Mouse (Mus musculus) CH12.LX (cell line): ENCODE data around the gene Rapgef4. TPM values are rescaled to one million over a fixed set of nuclear protein-coding genes. Genes with fewer than 3 reads are reported as not detected.
A peak's percentile ranks its signal among the peaks of the same experiment; 100 is the strongest.

Source experiments
- DNase-seq: peaks from one replicate; pipeline ENCODE4 v3.0.0-alpha.2; 2013; ENCODE audit errors: extremely low read depth
- H3K27ac ChIP-seq: 2 replicates; pipeline ENCODE4 v1.5.1; 2012; ENCODE audit warnings: low read depth, mild to moderate bottlenecking, control low read depth, moderate library complexity; ENCODE audit not compliant: insufficient read depth
- H3K27me3 ChIP-seq: replicated peaks from 2 replicates; pipeline ENCODE3; 2012; ENCODE audit warnings: inconsistent platforms
- H3K36me3 ChIP-seq, 2 experiments: replicated peaks in 1 of 2; 2 replicates each; pipeline versions ENCODE3 to v1.6.1; 2012; ENCODE audit warnings: inconsistent platforms in 1 of 2, low read length in 1 of 2, mild to moderate bottlenecking in 1 of 2, mixed read lengths in 1 of 2, moderate library complexity in 1 of 2; ENCODE audit not compliant: control insufficient read depth in 1 of 2, insufficient read depth in 1 of 2
- H3K4me1 ChIP-seq, 2 experiments: 2 replicates each; pipeline ENCODE4 v1.6.1; 2012; ENCODE audit warnings: inconsistent platforms in 1 of 2, moderate library complexity in 1 of 2; ENCODE audit not compliant: insufficient read depth in 2 of 2, control insufficient read depth in 1 of 2
- H3K4me2 ChIP-seq: 2 replicates; pipeline ENCODE4 v1.6.1; 2012; ENCODE audit warnings: low read depth, mild to moderate bottlenecking, control low read depth; ENCODE audit not compliant: poor library complexity, insufficient read depth, severe bottlenecking
- H3K4me3 ChIP-seq, 3 experiments: fragments of 150-350 bp in 1 of 3; sonication (generic) in 1 of 3; replicated peaks in 1 of 3; 2 replicates each; pipeline versions ENCODE3 to v1.5.1; 2011 to 2012; ENCODE audit warnings: low read depth in 2 of 3, low read length in 2 of 3, mild to moderate bottlenecking in 2 of 3, moderate library complexity in 2 of 3, control low read depth in 1 of 3, improper control_type of control experiment in 1 of 3, inconsistent platforms in 1 of 3, mixed read lengths in 1 of 3; ENCODE audit not compliant: poor library complexity in 1 of 3
- H3K79me2 ChIP-seq: replicated peaks from 2 replicates; pipeline ENCODE4 v1.6.1; 2012; ENCODE audit warnings: mild to moderate bottlenecking, moderate library complexity; ENCODE audit not compliant: control insufficient read depth, poor library complexity, insufficient read depth, severe bottlenecking; ENCODE audit errors: extremely low read depth
- H3K9ac ChIP-seq: 2 replicates; pipeline ENCODE4 v1.6.1; 2012; ENCODE audit warnings: low read depth, mild to moderate bottlenecking, control low read depth, moderate library complexity; ENCODE audit not compliant: insufficient read depth
- H3K9me3 ChIP-seq: replicated peaks from 2 replicates; pipeline ENCODE3; 2012; ENCODE audit warnings: low read length, inconsistent platforms, mixed read lengths
- CHD2 ChIP-seq: IDR thresholded peaks from 2 replicates; pipeline ENCODE4 v1.6.1; 2011; ENCODE audit warnings: low read length, improper control_type of control experiment
- CTCF ChIP-seq, 2 experiments: IDR thresholded peaks in 1 of 2; conservative IDR thresholded peaks in 1 of 2; 2 replicates each; pipeline ENCODE4 v1.5.1; 2011 to 2012; ENCODE audit warnings: low read depth in 2 of 2, low read length in 2 of 2, improper control_type of control experiment in 1 of 2, inconsistent platforms in 1 of 2, mild to moderate bottlenecking in 1 of 2, moderate library complexity in 1 of 2
- E2F4 ChIP-seq: IDR thresholded peaks from 2 replicates; pipeline ENCODE4 v1.6.1; 2011; ENCODE audit warnings: low read depth, low read length, improper control_type of control experiment; ENCODE audit not compliant: insufficient replicate concordance
- ELF1 ChIP-seq: IDR thresholded peaks from 2 replicates; pipeline ENCODE4 v1.6.1; 2014; ENCODE audit warnings: low read depth, mild to moderate bottlenecking, inconsistent platforms, low read length, improper control_type of control experiment
- HCFC1 ChIP-seq: IDR thresholded peaks from 2 replicates; pipeline ENCODE4 v1.6.1; 2012; ENCODE audit warnings: low read depth, mild to moderate bottlenecking, inconsistent platforms, low read length, improper control_type of control experiment
- IRF4 ChIP-seq: IDR thresholded peaks from 2 replicates; pipeline ENCODE4 v1.6.1; 2014; ENCODE audit warnings: low read depth, mild to moderate bottlenecking, inconsistent platforms, low read length, improper control_type of control experiment
- JUN ChIP-seq: IDR thresholded peaks from 2 replicates; pipeline ENCODE4 v1.6.1; 2011; ENCODE audit warnings: low read depth, mild to moderate bottlenecking, low read length, improper control_type of control experiment, moderate library complexity; ENCODE audit not compliant: insufficient read depth
- KAT2A ChIP-seq: IDR thresholded peaks from 2 replicates; pipeline ENCODE4 v1.6.1; 2012; ENCODE audit warnings: low read length, improper control_type of control experiment, inconsistent platforms; ENCODE audit not compliant: insufficient replicate concordance
- MAFK ChIP-seq: IDR thresholded peaks from 2 replicates; pipeline ENCODE4 v1.6.1; 2011; ENCODE audit warnings: low read length, improper control_type of control experiment; ENCODE audit not compliant: insufficient replicate concordance
- MAX ChIP-seq: IDR thresholded peaks from 2 replicates; pipeline ENCODE4 v1.6.1; 2011; ENCODE audit warnings: low read length, improper control_type of control experiment
- MEF2A ChIP-seq: IDR thresholded peaks from 2 replicates; pipeline ENCODE4 v1.6.1; 2014; ENCODE audit warnings: low read depth, mild to moderate bottlenecking, inconsistent platforms, low read length, improper control_type of control experiment, borderline replicate concordance
- MXI1 ChIP-seq: IDR thresholded peaks from 2 replicates; pipeline ENCODE4 v1.6.1; 2011; ENCODE audit warnings: mild to moderate bottlenecking, low read depth, low read length, improper control_type of control experiment
- MYC ChIP-seq: IDR thresholded peaks from 2 replicates; pipeline ENCODE4 v1.6.1; 2011; ENCODE audit warnings: low read depth, mild to moderate bottlenecking, improper control_type of control experiment, low read length
- NRF1 ChIP-seq: IDR thresholded peaks from 2 replicates; pipeline ENCODE4 v1.6.1; 2014; ENCODE audit warnings: low read depth, mild to moderate bottlenecking, inconsistent platforms, low read length, improper control_type of control experiment, moderate library complexity
- POLR2A ChIP-seq: IDR thresholded peaks from 2 replicates; pipeline ENCODE4 v1.6.1; 2011; ENCODE audit warnings: low read depth, mild to moderate bottlenecking, improper control_type of control experiment, low read length
- POLR2AphosphoS2 ChIP-seq: IDR thresholded peaks from 2 replicates; pipeline ENCODE4 v1.6.1; 2011; ENCODE audit warnings: low read depth, low read length, improper control_type of control experiment
- RAD21 ChIP-seq: IDR thresholded peaks from 2 replicates; pipeline ENCODE4 v1.6.1; 2011; ENCODE audit warnings: low read depth, mild to moderate bottlenecking, low read length, improper control_type of control experiment, moderate library complexity
- TBP ChIP-seq: conservative IDR thresholded peaks from 2 replicates; pipeline ENCODE4 v1.6.1; 2011; ENCODE audit warnings: low read depth, low read length, improper control_type of control experiment
- TCF12 ChIP-seq: IDR thresholded peaks from 2 replicates; pipeline ENCODE4 v1.6.1; 2014; ENCODE audit warnings: low read depth, mild to moderate bottlenecking, inconsistent platforms, low read length, improper control_type of control experiment
- UBTF ChIP-seq: IDR thresholded peaks from 2 replicates; pipeline ENCODE4 v1.6.1; 2012; ENCODE audit warnings: low read depth, mild to moderate bottlenecking, inconsistent platforms, low read length, improper control_type of control experiment, moderate library complexity
- ZKSCAN1 ChIP-seq: IDR thresholded peaks from 2 replicates; pipeline ENCODE4 v1.6.1; 2012; ENCODE audit warnings: low read depth, inconsistent platforms, low read length, improper control_type of control experiment, borderline replicate concordance
- ZNF384 ChIP-seq: IDR thresholded peaks from 2 replicates; pipeline ENCODE4 v1.6.1; 2012; ENCODE audit warnings: low read depth, low read length, improper control_type of control experiment, inconsistent platforms
- dilution Hi-C: fragments of 300-500 bp; cut with MboI; formaldehyde crosslinking; loops from 2 replicates; pipeline ENCODE4 v1.14.3; 2020; ENCODE audit warnings: low sequenced_read_pairs; ENCODE audit not compliant: extremely low pct_unique_long_range_greater_than_20kb, extremely low pct_ligation_motif_present
- in situ Hi-C: fragments of 300-500 bp; cut with MboI; formaldehyde crosslinking; loops from 3 replicates; pipeline ENCODE4 v1.14.3; 2019; ENCODE audit warnings: low sequenced_read_pairs, low pct_ligation_motif_present, low pct_unique_long_range_greater_than_20kb, mixed read lengths
- polyA plus RNA-seq: library from polyadenylated mRNA; unstranded; fragments of >175 nt; gene quantifications from 2 replicates; pipeline ENCODE4 v1.2.1, GENCODE M21; 2012; ENCODE audit warnings: low read depth; ENCODE audit not compliant: insufficient read length
- total RNA-seq, 2 experiments: library from RNA; depleted of rRNA; stranded (reverse); fragments of 300-350 nt in 1 of 2; fragments of >200 nt in 1 of 2; gene quantifications; 2 replicates each; pipeline ENCODE4 v1.2.3; 2012 to 2014

Gene Rapgef4
- total and polyA plus RNA-seq, 3 experiments = 0.12 to 0.13 TPM; not detected in 1

DNA sequence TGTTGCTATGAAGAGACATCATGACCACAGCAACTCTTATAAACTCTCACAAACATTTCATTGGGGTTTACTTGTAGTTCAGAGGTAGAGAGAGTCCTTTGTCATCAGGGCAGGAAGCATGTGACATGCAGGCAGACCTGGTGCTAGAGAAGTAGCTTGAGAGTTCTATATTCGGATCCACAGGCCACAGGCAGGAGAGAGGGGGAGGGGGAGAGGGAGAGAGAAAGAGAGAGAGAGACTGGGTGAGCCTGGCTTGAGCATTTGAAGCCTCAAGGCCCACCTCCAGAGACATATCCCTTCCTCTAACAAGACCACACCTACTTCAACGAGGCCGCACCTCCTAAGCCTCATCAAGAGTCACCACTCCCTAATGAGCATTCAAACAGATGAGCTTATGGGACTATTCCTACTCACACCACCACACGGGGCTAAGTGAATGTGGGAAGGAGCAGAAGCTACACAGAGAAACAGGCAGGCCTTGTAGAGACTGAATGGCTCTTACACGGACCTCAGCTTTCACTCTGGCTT lies 21.9 kb downstream of the Rapgef4 start:
- dilution Hi-C loops = no loop called here
- Histone ChIP-seq H3K36me3 (no peaks in the 10 kb centered on the region), H3K27me3 (no peaks in the 10 kb centered on the region), H3K4me1 (peaks cover 0 to 12% of the 10 kb centered on the region in 2 experiments; a peak in 2 of 4 replicates), H3K4me2 (no peak overlapping the region), H3K27ac (no peak overlapping the region), H3K79me2 (no peaks in the 10 kb centered on the region), H3K9me3 (peaks cover 4% of the 10 kb centered on the region), H3K9ac (no peak overlapping the region), H3K4me3 (no peak overlapping the region)
- in situ Hi-C loops = no loop called here
- no peak for TF ChIP-seq MEF2A
- no peak for TF ChIP-seq CHD2
- TF ChIP-seq MAX = no peak
- TF ChIP-seq IRF4 = no peak
- TF ChIP-seq CTCF (conservative IDR thresholded peaks at IDR 0.05 in 1 of 2, IDR thresholded peaks at IDR 0.05 in 1 of 2; ENCODE audit: low read depth in 2 of 2, low read length in 2 of 2) = no peak
- no peak for TF ChIP-seq MAFK
- no peak for TF ChIP-seq JUN
- no peak for TF ChIP-seq TBP
- TF ChIP-seq POLR2A = no peak
- TF ChIP-seq RAD21 = no peak
- no peak for TF ChIP-seq ZNF384
- no peak for TF ChIP-seq KAT2A
- peak; percentile 50 for DNase-seq

DNA sequence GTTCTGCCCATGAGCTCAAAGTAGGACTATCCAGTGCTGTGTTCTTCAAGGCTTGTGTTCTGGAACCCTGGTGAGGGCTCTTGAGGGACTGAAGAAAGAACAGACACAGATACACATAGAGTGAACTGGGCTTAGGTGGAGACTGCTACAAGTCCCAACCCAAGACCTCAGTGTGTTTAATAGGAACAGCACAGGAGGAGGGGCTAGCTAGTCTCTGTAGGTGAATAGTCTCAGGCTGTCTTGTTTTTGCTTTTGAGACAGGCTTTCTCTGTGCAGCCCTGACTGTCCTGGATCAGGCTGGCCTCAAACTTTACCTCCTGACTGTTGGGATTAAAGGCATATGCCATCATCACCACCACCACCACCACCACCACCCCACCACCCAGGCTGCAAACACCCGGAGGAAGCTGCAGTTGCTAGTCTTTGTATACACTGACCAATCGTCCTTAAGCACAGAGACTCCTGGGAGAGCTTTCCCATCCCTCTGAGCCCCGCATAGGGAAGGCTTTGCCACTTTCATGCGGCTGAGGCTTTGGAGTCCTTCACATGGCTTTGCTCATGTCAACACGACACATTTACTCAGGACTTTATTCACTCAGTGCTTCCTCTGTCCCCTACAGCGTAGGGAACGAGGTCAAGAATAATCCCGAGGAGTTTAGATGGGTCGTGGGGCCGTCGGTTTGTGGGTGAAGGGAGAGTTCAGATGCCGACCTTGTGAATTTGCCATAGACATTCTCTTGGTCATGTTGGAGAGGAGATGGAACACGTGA lies 22.9 kb downstream of the Rapgef4 start:
- no peak overlapping the region for H3K27ac ChIP-seq
- no peak overlapping the region for H3K4me2 ChIP-seq
- in situ Hi-C loops = no loop called here
- DNase-seq = no peak
- no peaks in the 10 kb centered on the region for H3K36me3 ChIP-seq
- TF ChIP-seq POLR2A = no peak
- no peak overlapping the region for H3K9ac ChIP-seq
- no peaks in the 10 kb centered on the region for H3K27me3 ChIP-seq
- H3K4me1 ChIP-seq = peaks cover 0 to 12% of the 10 kb centered on the region in 2 experiments; a peak in 2 of 4 replicates
- dilution Hi-C loops = no loop called here
- peaks cover 6% of the 10 kb centered on the region for H3K9me3 ChIP-seq
- no peak overlapping the region for H3K4me3 ChIP-seq
- no peaks in the 10 kb centered on the region for H3K79me2 ChIP-seq

DNA sequence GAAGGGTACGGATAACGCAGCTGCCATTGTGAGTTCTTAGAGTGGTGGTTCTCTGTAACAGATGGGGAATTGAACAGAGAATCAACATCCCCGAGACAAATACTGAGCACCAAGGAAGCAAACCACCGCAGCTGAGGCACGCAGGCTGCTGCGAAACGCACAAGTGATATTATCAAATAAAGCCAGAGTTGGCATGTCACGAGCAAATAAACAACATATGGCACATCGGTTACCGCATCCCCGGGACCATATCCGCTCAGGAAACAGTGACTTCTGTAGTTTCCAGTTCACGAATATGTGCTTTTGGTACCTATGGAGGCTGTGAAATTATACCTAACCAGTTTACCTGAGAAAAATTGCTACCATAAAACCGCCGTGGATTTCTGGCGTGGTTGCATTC lies 24.0 kb downstream of the Rapgef4 start:
- H3K27me3 ChIP-seq = no peaks in the 10 kb centered on the region
- H3K27ac ChIP-seq = no peak overlapping the region
- no peak overlapping the region; the same call in 1 of the 2 replicates for H3K4me2 ChIP-seq
- dilution Hi-C loops (no loop called here), in situ Hi-C loops (no loop called here)
- H3K4me3 ChIP-seq = no peak overlapping the region
- no peak for DNase-seq
- no peak overlapping the region for H3K9ac ChIP-seq
- H3K79me2 ChIP-seq = no peaks in the 10 kb centered on the region
- H3K4me1 ChIP-seq = peaks cover 0 to 12% of the 10 kb centered on the region in 2 experiments; a peak in 2 of 4 replicates
- no peaks in the 10 kb centered on the region for H3K36me3 ChIP-seq
- TF ChIP-seq ELF1 = no peak
- TF ChIP-seq TCF12 = no peak
- no peak for TF ChIP-seq MXI1
- no peak for TF ChIP-seq IRF4
- no peak for TF ChIP-seq POLR2AphosphoS2
- TF ChIP-seq CHD2 = no peak
- TF ChIP-seq E2F4 = no peak
- TF ChIP-seq ZKSCAN1 = no peak
- no peak for TF ChIP-seq UBTF
- no peak for TF ChIP-seq NRF1
- no peak for TF ChIP-seq MYC
- TF ChIP-seq HCFC1 = no peak
- TF ChIP-seq RAD21 = no peak
- peaks cover 6% of the 10 kb centered on the region for H3K9me3 ChIP-seq
